Mouse (Mus musculus) midbrain, postnatal 0 days (tissue): ENCODE measurements around the gene Tmem221. TPM values are rescaled to one million over a fixed set of nuclear protein-coding genes. Genes with fewer than 3 reads are reported as not detected.

Source experiments
- ATAC-seq: fragments of 200-750 bp; cut with Nextera tagmentation; 2 replicates; pipeline ENCODE4 v1.8.0; 2017; ENCODE audit warnings: moderate number of reproducible peaks, mild to moderate bottlenecking, moderate TSS enrichment, moderate library complexity; ENCODE audit not compliant: low FRiP score
- DNase-seq: peaks from one replicate; pipeline ENCODE4 v3.0.0-alpha.2; 2015; ENCODE audit warnings: low spot score
- H3K27ac ChIP-seq: fragments of 300-500 bp; sonication (generic); 2 replicates; pipeline ENCODE4 v1.5.1; 2014; ENCODE audit warnings: low read depth, mild to moderate bottlenecking, low read length, mixed read lengths
- H3K27me3 ChIP-seq: fragments of 300-500 bp; sonication (generic); 2 replicates; pipeline ENCODE4 v1.6.1; 2014; ENCODE audit warnings: low read length, control low read depth, mixed read lengths; ENCODE audit not compliant: insufficient read depth
- H3K36me3 ChIP-seq: fragments of 300-500 bp; sonication (generic); 2 replicates; pipeline ENCODE4 v1.6.1; 2014; ENCODE audit warnings: low read length, control low read depth, mixed read lengths; ENCODE audit not compliant: insufficient read depth
- H3K4me1 ChIP-seq: fragments of 300-500 bp; sonication (generic); 2 replicates; pipeline ENCODE4 v1.6.1; 2014; ENCODE audit warnings: mild to moderate bottlenecking, control low read depth, antibody characterized with exemption, low read length, mixed read lengths; ENCODE audit not compliant: insufficient read depth
- H3K4me2 ChIP-seq: fragments of 300-500 bp; sonication (generic); 2 replicates; pipeline ENCODE4 v1.6.1; 2014; ENCODE audit warnings: low read depth, mild to moderate bottlenecking, low read length, mixed read lengths; ENCODE audit not compliant: poor library complexity, severe bottlenecking
- H3K4me3 ChIP-seq: fragments of 300-500 bp; sonication (generic); 2 replicates; pipeline ENCODE4 v1.5.1; 2014; ENCODE audit warnings: low read depth, mild to moderate bottlenecking, low read length, moderate library complexity
- H3K9ac ChIP-seq: fragments of 300-500 bp; sonication (generic); replicated peaks from 2 replicates; pipeline ENCODE4 v1.6.1; 2014; ENCODE audit warnings: mild to moderate bottlenecking, low read length, moderate library complexity, mixed read lengths; ENCODE audit not compliant: poor library complexity, severe bottlenecking
- H3K9me3 ChIP-seq: fragments of 300-500 bp; sonication (generic); 2 replicates; pipeline ENCODE4 v1.6.1; 2016; ENCODE audit warnings: low read length, control low read depth
- CTCF ChIP-seq: IDR thresholded peaks from 2 replicates; pipeline ENCODE4 v1.5.1; 2016; ENCODE audit warnings: antibody characterized with exemption, mild to moderate bottlenecking
- WGBS: fragments of 180-500 bp; shearing (Covaris S2); extraction: QIAGEN DNeasy Blood & Tissue Kit; methylation state at CpG from one replicate; pipeline ENCODE4 v1.1.7; 2014; 5-methylcytosine and 5-hydroxymethylcytosine counted together
- polyA plus RNA-seq: library from polyadenylated mRNA; unstranded; fragments of >200 nt; fragmentation: Nextera tagmentation; extraction: Ambion mirVana; gene quantifications from 2 replicates; pipeline ENCODE4 v1.2.1, GENCODE M21; 2015
- total RNA-seq: library from RNA; depleted of rRNA; stranded (reverse); fragments of >200 nt; gene quantifications from 2 replicates; pipeline ENCODE4 v1.2.3, GENCODE M21; 2014

The Tmem221 gene
- total and polyA plus RNA-seq, 2 experiments from 2014 or later, result 0.11 TPM; not detected in 1

GRCm38 (mm10) chr8:71552770-71553169 is 5.9 kb downstream of the Tmem221 start:
- 76% methylated on average over 6 of the region's 6 CpGs for WGBS
- Histone ChIP-seq H3K9me3 (no peaks in the 10 kb centered on the region), H3K4me3 (no peak overlapping the region), H3K27me3 (peaks cover 23% of the 10 kb centered on the region), H3K9ac (no peak overlapping the region), H3K4me1 (no peaks in the 10 kb centered on the region), H3K36me3 (peaks cover 9% of the 10 kb centered on the region), H3K4me2 (no peak overlapping the region), H3K27ac (no peak overlapping the region)
- ATAC-seq, result no peak
- no peak for DNase-seq
- TF ChIP-seq CTCF, result no peak

GRCm38 (mm10) chr8:71550754-71551153 is 7.9 kb downstream of the Tmem221 start:
- peaks cover 21% of the 10 kb centered on the region for H3K36me3 ChIP-seq
- no peak overlapping the region for H3K27ac ChIP-seq
- WGBS, result 76% methylated on average over 7 of the region's 7 CpGs
- no peaks in the 10 kb centered on the region for H3K9me3 ChIP-seq
- H3K27me3 ChIP-seq, result 0 out of 2 replicates have a peak, but pooled peaks cover 3% of the 10 kb centered on the region
- DNase-seq (no peak), ATAC-seq (no peak)
- H3K4me3 ChIP-seq, result no peak overlapping the region
- no peaks in the 10 kb centered on the region for H3K4me1 ChIP-seq
- no peak for TF ChIP-seq CTCF
- H3K4me2 ChIP-seq, result no peak overlapping the region
- no peak overlapping the region for H3K9ac ChIP-seq

GRCm38 (mm10) chr8:71547590-71547989 is 11.1 kb downstream of the Tmem221 start:
- WGBS, result 89% methylated on average over 7 of the region's 7 CpGs
- H3K27ac ChIP-seq, result no peak overlapping the region
- TF ChIP-seq CTCF, result no peak

GRCm38 (mm10) chr8:71545053-71545452 is 13.6 kb downstream of the Tmem221 start:
- H3K27me3 ChIP-seq, result no peaks in the 10 kb centered on the region
- H3K36me3 ChIP-seq, result peaks cover 23% of the 10 kb centered on the region
- H3K27ac ChIP-seq, result no peak overlapping the region
- no peak overlapping the region for H3K4me2 ChIP-seq
- no peak for TF ChIP-seq CTCF
- H3K4me1 ChIP-seq, result peaks cover 5% of the 10 kb centered on the region
- no peak overlapping the region for H3K4me3 ChIP-seq
- whole genome bisulfite sequencing, result 92% methylated on average over 11 of the region's 11 CpGs
- no peak overlapping the region for H3K9ac ChIP-seq
- DNase-seq, result no peak
- ATAC-seq, result no peak
- no peaks in the 10 kb centered on the region for H3K9me3 ChIP-seq

More at GRCm38 (mm10) chr8:71547590-71547989, 11.1 kb downstream of the Tmem221 start:
- no peak for ATAC-seq
- Histone ChIP-seq H3K36me3 (peaks cover 23% of the 10 kb centered on the region), H3K4me3 (no peak overlapping the region), H3K4me2 (no peak overlapping the region), H3K9me3 (no peaks in the 10 kb centered on the region), H3K27me3 (no peaks in the 10 kb centered on the region), H3K9ac (no peak overlapping the region), H3K4me1 (peaks cover 5% of the 10 kb centered on the region)
- no peak for DNase-seq

- DNase-seq (no peak), ATAC-seq (no peak)
- Histone ChIP-seq H3K27ac (no peak overlapping the region), H3K27me3 (no peaks in the 10 kb centered on the region), H3K9ac (peak overlapping the region; percentile 76; the same call in 1 of the 2 replicates), H3K4me2 (peak overlapping the region; percentile 62), H3K36me3 (peaks cover 21% of the 10 kb centered on the region), H3K4me1 (peaks cover 5% of the 10 kb centered on the region), H3K9me3 (no peaks in the 10 kb centered on the region), H3K4me3 (peak overlapping the region; percentile 78)
- TF ChIP-seq CTCF, result no peak
- 91% methylated on average over 9 of the region's 9 CpGs for WGBS
Observed at GRCm38 (mm10) chr8:71543755-71544154, 14.9 kb downstream of the Tmem221 start.

GRCm38 (mm10) chr8:71542632-71543343 is 15.9 kb downstream of the Tmem221 start, which contains the start of gene Mvb12a:
Gene Mvb12a (plus strand): TSS chr8:71542922.
- Histone ChIP-seq H3K36me3 (peaks cover 14% of the 10 kb centered on the region), H3K27me3 (no peaks in the 10 kb centered on the region), H3K9ac (peak within 1 kb of the TSS; percentile 76), H3K27ac (0 out of 2 replicates have a peak within 1 kb of the TSS, but pooled peaks have one; percentile 20), H3K4me1 (peaks cover 5% of the 10 kb centered on the region), H3K4me2 (peak within 1 kb of the TSS; percentile 62), H3K9me3 (no peaks in the 10 kb centered on the region), H3K4me3 (peak within 1 kb of the TSS; percentile 78)
- no peak for TF ChIP-seq CTCF
- ATAC-seq, result peak; percentile 95
- DNase-seq, result peak; percentile 100
- WGBS, result under 1% methylated on average over 55 of the region's 55 CpGs
